Mouse (Mus musculus) liver, postnatal 0 days (tissue): ENCODE measurements around the gene Xylt1. TPM values are rescaled to one million over a fixed set of nuclear protein-coding genes. Genes with fewer than 3 reads are reported as not detected.

Experiments used
- ATAC-seq: fragments of 200-750 bp; cut with Nextera tagmentation; 2 replicates; pipeline ENCODE4 v1.8.0; 2017; ENCODE audit warnings: mild to moderate bottlenecking, moderate library complexity
- DNase-seq: peaks from one replicate; pipeline ENCODE4 v3.0.0-alpha.2; 2016
- H3K27ac ChIP-seq: fragments of 300-500 bp; sonication (generic); 2 replicates; pipeline ENCODE4 v1.5.1; 2014; ENCODE audit warnings: antibody characterized with exemption, moderate library complexity, mild to moderate bottlenecking, low read depth
- H3K27me3 ChIP-seq: fragments of 300-500 bp; sonication (generic); 2 replicates; pipeline ENCODE4 v1.6.1; 2014; ENCODE audit warnings: low read length, control low read depth, mixed read lengths; ENCODE audit not compliant: insufficient read depth
- H3K36me3 ChIP-seq: fragments of 300-500 bp; sonication (generic); replicated peaks from 2 replicates; pipeline ENCODE4 v1.6.1; 2014; ENCODE audit warnings: mild to moderate bottlenecking, control low read depth, low read length, moderate library complexity, mixed read lengths; ENCODE audit not compliant: insufficient read depth
- H3K4me1 ChIP-seq: fragments of 300-500 bp; sonication (generic); 2 replicates; pipeline ENCODE4 v1.6.1; 2014; ENCODE audit warnings: antibody characterized with exemption, mild to moderate bottlenecking, control low read depth; ENCODE audit not compliant: insufficient read depth
- H3K4me2 ChIP-seq: fragments of 300-500 bp; sonication (generic); 2 replicates; pipeline ENCODE4 v1.6.1; 2014; ENCODE audit warnings: low read depth, mild to moderate bottlenecking, low read length, moderate library complexity, mixed read lengths
- H3K4me3 ChIP-seq: fragments of 300-500 bp; sonication (generic); 2 replicates; pipeline ENCODE4 v1.5.1; 2014; ENCODE audit warnings: low read depth, low read length
- H3K9ac ChIP-seq: fragments of 300-500 bp; sonication (generic); replicated peaks from 2 replicates; pipeline ENCODE4 v1.6.1; 2014; ENCODE audit warnings: mild to moderate bottlenecking, moderate library complexity
- H3K9me3 ChIP-seq: fragments of 300-500 bp; sonication (generic); 2 replicates; pipeline ENCODE4 v1.6.1; 2016; ENCODE audit warnings: mild to moderate bottlenecking, control low read depth, low read length, mixed read lengths
- CTCF ChIP-seq: sonication (generic); IDR thresholded peaks from 2 replicates; pipeline ENCODE4 v1.5.1; 2016; ENCODE audit warnings: antibody characterized with exemption, low read depth
- EP300 ChIP-seq: IDR thresholded peaks from 2 replicates; pipeline ENCODE4 v1.6.1; 2016; ENCODE audit warnings: antibody characterized with exemption, low read depth, mild to moderate bottlenecking
- WGBS: fragments of 180-500 bp; shearing (Covaris S2); extraction: QIAGEN DNeasy Blood & Tissue Kit; methylation state at CpG from one replicate; pipeline ENCODE4 v1.1.7; 2014; ENCODE audit not compliant: insufficient replicate concordance; 5-methylcytosine and 5-hydroxymethylcytosine counted together
- polyA plus RNA-seq: library from polyadenylated mRNA; unstranded; fragments of >200 nt; fragmentation: Nextera tagmentation; extraction: Ambion mirVana; gene quantifications from 2 replicates; pipeline ENCODE4 v1.2.1, GENCODE M21; 2015

The Xylt1 gene
- polyA plus RNA-seq, 1 experiment from 2014 or later, result 0.31 TPM

DNA sequence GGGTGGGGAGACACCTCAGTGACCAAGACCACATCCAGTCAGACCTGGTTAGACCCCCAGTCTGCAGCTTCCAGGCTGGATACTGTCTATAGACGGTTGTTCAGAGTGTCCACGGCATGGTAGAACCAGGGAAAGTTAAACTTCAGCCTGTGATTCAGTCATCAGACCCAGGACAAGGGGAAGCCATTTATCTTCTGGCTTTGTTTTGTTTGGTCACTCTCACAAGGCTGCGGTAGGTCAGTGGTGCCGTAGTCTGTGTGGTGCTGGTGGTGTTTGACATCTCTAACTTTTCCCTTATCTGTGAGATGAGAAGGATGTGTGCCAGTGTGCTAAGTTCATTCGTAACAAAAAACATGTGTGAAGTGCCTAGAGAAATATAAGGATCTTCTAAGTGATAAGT, 152.4 kb downstream of the Xylt1 start:
- DNase-seq (no peak), ATAC-seq (no peak)
- Histone ChIP-seq H3K4me2 (no peak overlapping the region), H3K27me3 (no peaks in the 10 kb centered on the region), H3K9me3 (no peaks in the 10 kb centered on the region), H3K27ac (no peak overlapping the region), H3K4me3 (no peak overlapping the region), H3K9ac (no peak overlapping the region), H3K36me3 (no peaks in the 10 kb centered on the region), H3K4me1 (no peaks in the 10 kb centered on the region)
- no peak for TF ChIP-seq CTCF
- no peak for TF ChIP-seq EP300
- 56% methylated on average over 5 of the region's 5 CpGs for WGBS

DNA sequence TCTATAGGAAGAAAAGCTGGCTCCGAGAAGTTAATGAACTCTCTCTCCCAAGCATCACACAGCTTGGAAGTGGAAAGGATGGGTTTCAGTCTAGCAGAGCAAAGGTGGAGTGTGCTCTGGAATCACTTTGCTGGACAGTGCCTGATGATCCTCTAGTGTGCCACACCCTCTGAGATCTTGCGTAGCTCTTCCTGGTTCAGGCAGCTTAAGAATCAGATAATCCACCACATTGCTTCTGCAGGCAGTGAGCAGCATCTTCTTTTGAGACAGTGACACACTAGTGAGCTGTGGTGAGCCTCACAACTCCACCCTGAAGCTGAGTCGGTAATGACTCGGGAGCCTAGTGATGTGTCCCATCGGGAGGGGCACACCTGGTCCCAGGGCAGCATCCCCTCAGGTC, 159.2 kb downstream of the Xylt1 start:
- DNase-seq, result no peak
- H3K4me2 ChIP-seq, result no peak overlapping the region
- TF ChIP-seq EP300, result no peak
- no peak for TF ChIP-seq CTCF
- WGBS, result 68% methylated on average over 5 of the region's 5 CpGs
- H3K27ac ChIP-seq, result no peak overlapping the region
- H3K4me3 ChIP-seq, result no peak overlapping the region
- no peak for ATAC-seq
- no peaks in the 10 kb centered on the region for H3K27me3 ChIP-seq
- no peaks in the 10 kb centered on the region for H3K4me1 ChIP-seq
- no peaks in the 10 kb centered on the region for H3K36me3 ChIP-seq
- no peak overlapping the region for H3K9ac ChIP-seq
- H3K9me3 ChIP-seq, result no peaks in the 10 kb centered on the region

DNA sequence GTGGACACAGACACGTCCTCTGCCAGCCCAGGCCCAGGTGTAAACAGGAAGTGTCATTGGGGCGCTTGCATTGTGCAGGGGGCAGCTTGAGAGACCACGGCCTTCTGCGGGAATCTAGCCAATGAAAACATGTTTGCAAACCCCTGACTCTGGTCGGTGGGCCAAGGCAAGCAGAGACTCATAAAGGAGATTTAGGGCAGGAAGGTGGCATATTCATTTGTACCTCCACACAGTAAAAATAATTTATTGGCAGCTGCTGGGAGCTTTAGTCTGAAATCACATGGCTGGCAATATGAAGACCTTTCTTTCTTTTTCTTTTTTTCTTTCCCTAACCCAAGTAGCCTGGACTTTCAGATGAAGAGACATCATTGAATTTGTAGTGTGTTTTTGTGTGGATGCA, 159.6 kb downstream of the Xylt1 start:
- no peaks in the 10 kb centered on the region for H3K27me3 ChIP-seq
- H3K27ac ChIP-seq, result no peak overlapping the region
- H3K9ac ChIP-seq, result no peak overlapping the region
- H3K36me3 ChIP-seq, result no peaks in the 10 kb centered on the region
- no peak for DNase-seq
- WGBS, result 41% methylated on average over 5 of the region's 5 CpGs
- H3K4me2 ChIP-seq, result no peak overlapping the region
- no peak for ATAC-seq
- H3K9me3 ChIP-seq, result no peaks in the 10 kb centered on the region
- H3K4me1 ChIP-seq, result no peaks in the 10 kb centered on the region
- TF ChIP-seq CTCF (no peak), EP300 (no peak)
- no peak overlapping the region for H3K4me3 ChIP-seq

DNA sequence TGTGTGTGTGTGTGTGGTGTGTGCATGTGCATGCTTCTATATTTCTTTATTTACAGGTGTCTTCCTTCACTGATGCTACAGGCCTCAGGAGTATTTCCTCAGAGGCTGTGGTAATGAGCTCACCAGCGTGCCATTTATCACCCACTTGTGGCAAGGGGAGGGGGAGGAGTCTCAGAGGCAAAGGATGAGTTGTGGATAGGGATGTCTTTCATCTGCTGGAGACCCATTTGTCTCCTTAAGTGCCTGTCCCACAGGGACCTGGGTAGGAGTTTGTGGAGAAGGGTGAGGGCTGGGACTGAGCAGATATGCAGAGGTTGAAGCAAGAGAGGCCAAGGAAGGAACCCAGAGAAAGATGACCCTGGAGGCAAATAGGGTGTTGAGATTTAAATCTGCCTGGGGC, 160.3 kb downstream of the Xylt1 start:
- TF ChIP-seq CTCF (no peak), EP300 (no peak)
- Histone ChIP-seq H3K4me2 (no peak overlapping the region), H3K36me3 (no peaks in the 10 kb centered on the region), H3K27me3 (no peaks in the 10 kb centered on the region), H3K9ac (no peak overlapping the region), H3K27ac (no peak overlapping the region), H3K4me3 (no peak overlapping the region), H3K9me3 (no peaks in the 10 kb centered on the region), H3K4me1 (no peaks in the 10 kb centered on the region)
- no peak for DNase-seq
- no peak for ATAC-seq
- 67% methylated on average over 1 of the region's 1 CpGs for WGBS

DNA sequence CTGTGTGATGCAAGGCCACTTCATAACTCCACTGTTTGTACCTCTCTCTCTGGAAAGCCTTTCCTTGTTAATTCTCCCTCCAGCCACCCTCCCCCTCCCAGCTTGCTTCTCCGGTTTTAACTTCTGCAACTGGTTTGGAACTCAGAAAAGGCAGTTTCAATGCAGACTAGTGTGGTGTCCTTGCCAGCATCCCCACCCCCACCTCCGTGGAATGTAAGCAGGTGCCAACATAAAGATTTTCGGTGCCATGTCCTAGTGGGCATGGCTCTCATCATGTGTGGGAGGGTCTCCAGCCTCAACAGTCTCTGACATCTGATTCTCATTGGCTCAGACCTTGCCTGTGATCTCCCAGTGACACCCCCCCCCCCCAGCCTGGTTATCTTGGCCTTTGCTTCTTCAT, 160.9 kb downstream of the Xylt1 start:
- ATAC-seq (no peak), DNase-seq (no peak)
- no peaks in the 10 kb centered on the region for H3K27me3 ChIP-seq
- no peak for TF ChIP-seq EP300
- TF ChIP-seq CTCF, result no peak
- no peak overlapping the region for H3K4me3 ChIP-seq
- H3K4me2 ChIP-seq, result no peak overlapping the region
- no peaks in the 10 kb centered on the region for H3K4me1 ChIP-seq
- no peaks in the 10 kb centered on the region for H3K9me3 ChIP-seq
- H3K27ac ChIP-seq, result no peak overlapping the region
- no peaks in the 10 kb centered on the region for H3K36me3 ChIP-seq
- 64% methylated on average over 3 of the region's 3 CpGs for WGBS
- no peak overlapping the region for H3K9ac ChIP-seq

DNA sequence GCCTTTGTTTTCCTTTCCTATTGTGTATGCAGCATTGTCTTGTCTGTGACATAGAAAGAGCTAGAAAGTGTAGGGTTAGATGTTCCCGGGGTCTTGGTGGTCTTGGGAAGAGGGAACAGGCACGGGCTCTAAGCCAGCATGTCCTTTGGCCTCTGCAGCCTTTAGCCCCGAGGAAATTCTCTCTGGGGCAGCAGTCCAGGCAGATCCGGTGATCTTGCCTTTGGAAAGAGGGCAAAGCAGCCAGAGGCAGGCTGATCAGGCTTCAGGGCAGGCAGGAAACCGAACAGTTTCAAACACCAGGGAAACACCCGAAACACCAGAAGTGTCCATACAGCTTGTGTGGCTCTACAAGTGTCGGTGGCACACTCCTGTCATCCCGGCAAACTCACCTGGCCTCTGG, 162.3 kb downstream of the Xylt1 start:
- no peak overlapping the region for H3K9ac ChIP-seq
- H3K36me3 ChIP-seq, result no peaks in the 10 kb centered on the region
- DNase-seq (no peak), ATAC-seq (no peak)
- H3K9me3 ChIP-seq, result no peaks in the 10 kb centered on the region
- no peak overlapping the region for H3K4me3 ChIP-seq
- no peak for TF ChIP-seq EP300
- TF ChIP-seq CTCF, result no peak
- no peaks in the 10 kb centered on the region for H3K27me3 ChIP-seq
- 73% methylated on average over 8 of the region's 8 CpGs for WGBS
- no peaks in the 10 kb centered on the region for H3K4me1 ChIP-seq
- no peak overlapping the region for H3K4me2 ChIP-seq
- H3K27ac ChIP-seq, result no peak overlapping the region

DNA sequence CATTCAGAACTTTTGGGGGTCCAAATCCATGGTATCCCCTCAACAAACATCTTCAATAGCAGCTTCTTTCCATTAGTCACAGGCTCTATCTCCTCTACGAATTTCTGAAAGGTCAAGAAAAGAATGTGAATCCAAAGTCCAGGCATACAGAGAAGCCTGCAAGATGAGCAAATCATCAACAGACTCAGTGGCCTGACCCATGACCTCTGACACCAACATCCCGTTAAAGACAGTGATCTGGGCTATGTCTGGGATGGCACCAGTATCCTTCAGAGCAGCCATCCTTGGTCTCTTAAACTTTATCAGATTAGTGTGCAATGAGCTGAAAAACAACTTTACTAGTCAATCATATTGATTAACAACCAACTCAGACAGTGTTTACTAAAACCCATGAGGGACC, 163.3 kb downstream of the Xylt1 start:
- 47% methylated on average over 2 of the region's 2 CpGs for WGBS

More for the DNA sequence above, 163.3 kb downstream of the Xylt1 start:
- H3K4me1 ChIP-seq, result no peaks in the 10 kb centered on the region
- ATAC-seq (no peak), DNase-seq (no peak)
- TF ChIP-seq CTCF, result no peak
- TF ChIP-seq EP300, result no peak
- H3K9me3 ChIP-seq, result no peaks in the 10 kb centered on the region
- H3K4me2 ChIP-seq, result no peak overlapping the region
- H3K27me3 ChIP-seq, result no peaks in the 10 kb centered on the region
- H3K9ac ChIP-seq, result no peak overlapping the region
- H3K4me3 ChIP-seq, result no peak overlapping the region
- H3K36me3 ChIP-seq, result no peaks in the 10 kb centered on the region
- no peak overlapping the region for H3K27ac ChIP-seq
